Mouse (Mus musculus) myocyte (in vitro differentiated cells): ENCODE measurements around the gene Sh3pxd2a.

ENCODE experiments used
- CEBPB ChIP-seq: IDR thresholded peaks from 2 replicates; pipeline ENCODE4 v1.6.1; 2011; ENCODE audit warnings: mild to moderate bottlenecking, moderate library complexity; ENCODE audit not compliant: poor library complexity, insufficient read depth, severe bottlenecking
- E2F4 ChIP-seq: IDR thresholded peaks from one replicate; pipeline ENCODE4 v1.6.1; 2011; ENCODE audit warnings: mild to moderate bottlenecking, control low read depth, moderate library complexity; ENCODE audit not compliant: insufficient read depth
- MAX ChIP-seq: IDR thresholded peaks from one replicate; pipeline ENCODE4 v1.6.1; 2011; ENCODE audit warnings: low read depth, mild to moderate bottlenecking, control low read depth
- MYOD1 ChIP-seq, 3 experiments: IDR thresholded peaks; one replicate each; pipeline ENCODE4 v1.6.1; 2011; ENCODE audit warnings: control low read depth in 2 of 3, low read depth in 2 of 3, mild to moderate bottlenecking in 2 of 3, moderate library complexity in 1 of 3; ENCODE audit not compliant: insufficient read length in 2 of 3, control insufficient read depth in 1 of 3
- MYOG ChIP-seq, 3 experiments: IDR thresholded peaks; one replicate each; pipeline ENCODE4 v1.6.1; 2011; ENCODE audit warnings: control low read depth in 2 of 3, low read depth in 2 of 3, mild to moderate bottlenecking in 2 of 3; ENCODE audit not compliant: insufficient read length in 2 of 3, control insufficient read depth in 1 of 3, insufficient read depth in 1 of 3
- POLR2A ChIP-seq: IDR thresholded peaks from one replicate; pipeline ENCODE4 v1.6.1; 2011; ENCODE audit warnings: low read depth, mild to moderate bottlenecking, control low read depth, moderate library complexity; ENCODE audit not compliant: insufficient read length
- POLR2AphosphoS2 ChIP-seq: IDR thresholded peaks from one replicate; pipeline ENCODE4 v1.6.1; 2011; ENCODE audit warnings: low read depth, control low read depth; ENCODE audit not compliant: insufficient read length
- REST ChIP-seq: IDR thresholded peaks from one replicate; pipeline ENCODE4 v1.6.1; 2011; ENCODE audit warnings: mild to moderate bottlenecking, control low read depth, moderate library complexity; ENCODE audit not compliant: insufficient read depth, insufficient read length
- TCF12 ChIP-seq: IDR thresholded peaks from one replicate; pipeline ENCODE4 v1.6.1; 2011; ENCODE audit warnings: mild to moderate bottlenecking, control low read depth; ENCODE audit not compliant: poor library complexity, insufficient read depth, severe bottlenecking
- TCF3 ChIP-seq: IDR thresholded peaks from one replicate; pipeline ENCODE4 v1.6.1; 2011; ENCODE audit warnings: low read depth, control low read depth; ENCODE audit not compliant: insufficient read length
- USF1 ChIP-seq: IDR thresholded peaks from one replicate; pipeline ENCODE4 v1.6.1; 2011; ENCODE audit warnings: low read depth, mild to moderate bottlenecking, control low read depth, moderate library complexity

DNA sequence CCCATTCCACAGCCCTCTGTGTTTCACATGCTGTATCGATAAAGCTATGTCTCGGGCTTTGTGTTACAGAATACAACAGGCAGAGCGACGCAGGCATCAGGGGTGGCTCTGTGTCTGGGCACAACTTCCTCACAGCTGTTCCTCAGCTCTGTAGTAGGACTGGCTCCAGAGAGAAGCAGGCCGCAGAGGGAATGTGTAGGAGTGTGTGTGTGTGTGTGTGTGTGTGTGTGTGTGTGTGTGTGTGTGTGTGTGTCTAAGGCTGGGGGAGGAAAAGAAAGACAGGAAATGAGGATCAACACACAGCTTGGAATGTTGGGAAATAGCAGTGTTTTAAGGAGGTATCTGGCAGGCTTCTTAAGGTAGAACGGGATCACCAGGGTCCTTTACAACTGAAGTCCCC lies 187.5 kb downstream of the Sh3pxd2a start:
- TF ChIP-seq POLR2A = no peak
- TF ChIP-seq TCF3 = no peak
- no peak for TF ChIP-seq MAX
- no peak for TF ChIP-seq USF1
- no peak for TF ChIP-seq E2F4
- no peak for TF ChIP-seq REST
- TF ChIP-seq POLR2AphosphoS2 = no peak
- no peak for TF ChIP-seq TCF12
- no peak for TF ChIP-seq CEBPB
- peak in 2 of 3 experiments; percentile 8 to 65 for TF ChIP-seq MYOG (IDR thresholded peaks at IDR 0.05; ENCODE audit: control insufficient read depth in 1 of 3, insufficient read depth in 1 of 3, insufficient read length in 2 of 3, low read depth in 2 of 3)
- TF ChIP-seq MYOD1 (IDR thresholded peaks at IDR 0.05; ENCODE audit: control insufficient read depth in 1 of 3, insufficient read length in 2 of 3, low read depth in 2 of 3) = peak in 2 of 3 experiments; percentile 21 to 62
